Mouse (Mus musculus): Measurements from ENCODE around the gene Olfr99. TPM values are rescaled to one million over a fixed set of nuclear protein-coding genes. Genes with fewer than 3 reads are reported as not detected.

Olfr99 gene
- not detected in 2 replicates for polyA plus RNA-seq (2011; ENCODE audit: insufficient read depth, insufficient read length, low read depth, missing spikeins)

GRCm38 (mm10) chr17:37283360-37283759, at the start of gene Olfr99:
Gene Olfr99, minus strand, starts transcription at chr17:37283460.
- H3K9me3 ChIP-seq (replicated peaks; ENCODE audit: control insufficient read depth, insufficient read depth, low read length, poor library complexity, severe bottlenecking), result no peaks in the 10 kb centered on the region
- TF ChIP-seq CTCF (IDR thresholded peaks at IDR 0.05; ENCODE audit: low read depth, low read length) (no peak), POLR2A (IDR thresholded peaks at IDR 0.05; ENCODE audit: insufficient read depth, low read length) (no peak), EP300 (IDR thresholded peaks at IDR 0.05; ENCODE audit: insufficient read depth, low read depth, low read length) (no peak)
- H3K4me1 ChIP-seq (ENCODE audit: control insufficient read depth, insufficient read depth, low read length), result no peaks in the 10 kb centered on the region
- H3K4me3 ChIP-seq (ENCODE audit: low read depth, low read length), result no peak within 1 kb of the TSS
- H3K9ac ChIP-seq (ENCODE audit: low read depth, poor library complexity, severe bottlenecking), result no peak within 1 kb of the TSS
- H3K27ac ChIP-seq (ENCODE audit: insufficient read depth, low read length), result no peak within 1 kb of the TSS
- H3K27me3 ChIP-seq (ENCODE audit: control insufficient read depth, insufficient read depth, low read length, poor library complexity, severe bottlenecking), result no peaks in the 10 kb centered on the region
- H3K36me3 ChIP-seq (ENCODE audit: control insufficient read depth, insufficient read depth, low read length, poor library complexity, severe bottlenecking), result no peaks in the 10 kb centered on the region

- H3K27me3 ChIP-seq (ENCODE audit: control insufficient read depth, insufficient read depth, low read length, poor library complexity, severe bottlenecking), result no peaks in the 10 kb centered on the region
- H3K27ac ChIP-seq (ENCODE audit: insufficient read depth, low read length), result no peak within 1 kb of the TSS
- H3K36me3 ChIP-seq (ENCODE audit: control insufficient read depth, insufficient read depth, low read length, poor library complexity, severe bottlenecking), result no peaks in the 10 kb centered on the region
- no peak within 1 kb of the TSS for H3K4me3 ChIP-seq (ENCODE audit: low read depth, low read length)
- TF ChIP-seq CTCF (IDR thresholded peaks at IDR 0.05; ENCODE audit: low read depth, low read length), result no peak
- TF ChIP-seq EP300 (IDR thresholded peaks at IDR 0.05; ENCODE audit: insufficient read depth, low read depth, low read length), result no peak
- TF ChIP-seq POLR2A (IDR thresholded peaks at IDR 0.05; ENCODE audit: insufficient read depth, low read length), result no peak
- H3K9ac ChIP-seq (ENCODE audit: low read depth, poor library complexity, severe bottlenecking), result no peak within 1 kb of the TSS
- H3K9me3 ChIP-seq (replicated peaks; ENCODE audit: control insufficient read depth, insufficient read depth, low read length, poor library complexity, severe bottlenecking), result no peaks in the 10 kb centered on the region; the same call in 1 of the 2 replicates
- no peaks in the 10 kb centered on the region for H3K4me1 ChIP-seq (ENCODE audit: control insufficient read depth, insufficient read depth, low read length)
These were observed 33.7 kb upstream of the Olfr99 start, which contains the start of gene Olfr102 for GRCm38 (mm10) chr17:37316954-37317353. Gene Olfr102, minus strand, starts transcription at chr17:37317054.

GRCm38 (mm10) chr17:37310146-37310699, 27.0 kb upstream of the Olfr99 start:
- TF ChIP-seq POLR2A (IDR thresholded peaks at IDR 0.05; ENCODE audit: insufficient read depth, low read length) (no peak), CTCF (IDR thresholded peaks at IDR 0.05; ENCODE audit: low read depth, low read length) (no peak), EP300 (IDR thresholded peaks at IDR 0.05; ENCODE audit: insufficient read depth, low read depth, low read length) (no peak)
- Histone ChIP-seq H3K4me3 (ENCODE audit: low read depth, low read length) (no peak overlapping the region), H3K27ac (ENCODE audit: insufficient read depth, low read length) (no peak overlapping the region), H3K9me3 (replicated peaks; ENCODE audit: control insufficient read depth, insufficient read depth, low read length, poor library complexity, severe bottlenecking) (no peaks in the 10 kb centered on the region), H3K36me3 (ENCODE audit: control insufficient read depth, insufficient read depth, low read length, poor library complexity, severe bottlenecking) (no peaks in the 10 kb centered on the region), H3K27me3 (ENCODE audit: control insufficient read depth, insufficient read depth, low read length, poor library complexity, severe bottlenecking) (no peaks in the 10 kb centered on the region), H3K4me1 (ENCODE audit: control insufficient read depth, insufficient read depth, low read length) (no peaks in the 10 kb centered on the region), H3K9ac (ENCODE audit: low read depth, poor library complexity, severe bottlenecking) (no peak overlapping the region)

GRCm38 (mm10) chr17:37308483-37308882, 25.2 kb upstream of the Olfr99 start:
- Histone ChIP-seq H3K9me3 (replicated peaks; ENCODE audit: control insufficient read depth, insufficient read depth, low read length, poor library complexity, severe bottlenecking) (no peaks in the 10 kb centered on the region), H3K9ac (ENCODE audit: low read depth, poor library complexity, severe bottlenecking) (no peak overlapping the region), H3K4me3 (ENCODE audit: low read depth, low read length) (no peak overlapping the region), H3K27me3 (ENCODE audit: control insufficient read depth, insufficient read depth, low read length, poor library complexity, severe bottlenecking) (no peaks in the 10 kb centered on the region), H3K4me1 (ENCODE audit: control insufficient read depth, insufficient read depth, low read length) (no peaks in the 10 kb centered on the region), H3K27ac (ENCODE audit: insufficient read depth, low read length) (no peak overlapping the region), H3K36me3 (ENCODE audit: control insufficient read depth, insufficient read depth, low read length, poor library complexity, severe bottlenecking) (no peaks in the 10 kb centered on the region)
- TF ChIP-seq POLR2A (IDR thresholded peaks at IDR 0.05; ENCODE audit: insufficient read depth, low read length) (no peak), CTCF (IDR thresholded peaks at IDR 0.05; ENCODE audit: low read depth, low read length) (no peak), EP300 (IDR thresholded peaks at IDR 0.05; ENCODE audit: insufficient read depth, low read depth, low read length) (no peak)

- Histone ChIP-seq H3K27me3 (ENCODE audit: control insufficient read depth, insufficient read depth, low read length, poor library complexity, severe bottlenecking) (no peaks in the 10 kb centered on the region), H3K4me3 (ENCODE audit: low read depth, low read length) (no peak within 1 kb of the TSS), H3K9ac (ENCODE audit: low read depth, poor library complexity, severe bottlenecking) (no peak within 1 kb of the TSS), H3K4me1 (ENCODE audit: control insufficient read depth, insufficient read depth, low read length) (no peaks in the 10 kb centered on the region), H3K27ac (ENCODE audit: insufficient read depth, low read length) (no peak within 1 kb of the TSS), H3K36me3 (ENCODE audit: control insufficient read depth, insufficient read depth, low read length, poor library complexity, severe bottlenecking) (no peaks in the 10 kb centered on the region), H3K9me3 (replicated peaks; ENCODE audit: control insufficient read depth, insufficient read depth, low read length, poor library complexity, severe bottlenecking) (no peaks in the 10 kb centered on the region)
- TF ChIP-seq CTCF (IDR thresholded peaks at IDR 0.05; ENCODE audit: low read depth, low read length), result no peak
These were observed 21.0 kb upstream of the Olfr99 start, which contains the start of gene Olfr101 for GRCm38 (mm10) chr17:37304213-37304612. Gene Olfr101, minus strand, starts transcription at chr17:37304313.

- Histone ChIP-seq H3K9me3 (replicated peaks; ENCODE audit: control insufficient read depth, insufficient read depth, low read length, poor library complexity, severe bottlenecking) (no peaks in the 10 kb centered on the region), H3K36me3 (ENCODE audit: control insufficient read depth, insufficient read depth, low read length, poor library complexity, severe bottlenecking) (no peaks in the 10 kb centered on the region), H3K27ac (ENCODE audit: insufficient read depth, low read length) (no peak overlapping the region), H3K27me3 (ENCODE audit: control insufficient read depth, insufficient read depth, low read length, poor library complexity, severe bottlenecking) (no peaks in the 10 kb centered on the region), H3K4me1 (ENCODE audit: control insufficient read depth, insufficient read depth, low read length) (no peaks in the 10 kb centered on the region), H3K4me3 (ENCODE audit: low read depth, low read length) (no peak overlapping the region), H3K9ac (ENCODE audit: low read depth, poor library complexity, severe bottlenecking) (no peak overlapping the region)
- TF ChIP-seq POLR2A (IDR thresholded peaks at IDR 0.05; ENCODE audit: insufficient read depth, low read length) (no peak), EP300 (IDR thresholded peaks at IDR 0.05; ENCODE audit: insufficient read depth, low read depth, low read length) (no peak), CTCF (IDR thresholded peaks at IDR 0.05; ENCODE audit: low read depth, low read length) (no peak)
These were observed 2.9 kb downstream of the Olfr99 start for GRCm38 (mm10) chr17:37280331-37280730.

Measured in ES-Bruce4 (cell line).